Comparison of ENCODE assay signal across 8 mouse cellular contexts in genomic region chr4:57783391-57783770, GRCm38 (mm10).
DNase-seq lines count a peak whose midpoint lies in the region; ATAC-seq and TF ChIP-seq lines count a peak whose summit lies in the region.

No protein-coding gene starts in this region.

- no peaks in the 10 kb centered on the region for H3K9me3 ChIP-seq in heart, embryonic 12.5 days (replicated peaks)
- H3K9me3 ChIP-seq in hindbrain, postnatal 0 days (ENCODE audit: low read length) = no peaks in the 10 kb centered on the region
- H3K9me3 ChIP-seq in neural tube, embryonic 12.5 days = no peaks in the 10 kb centered on the region

- DNase-seq in heart, postnatal 14 days = no peak
- peak; percentile 21 for DNase-seq in brain, adult 2 months (ENCODE audit: low read depth, low spot score)
- peak; percentile 33 for DNase-seq in hindbrain, postnatal 0 days (ENCODE audit: low spot score)
- DNase-seq in urinary bladder, postnatal 14 days (ENCODE audit: low spot score) = no peak
- no peak for DNase-seq in cerebellum, adult 11-12 months
- no peak for DNase-seq in ovary, adult 18-20 months (ENCODE audit: low spot score)

- H3K27ac ChIP-seq in heart, embryonic 12.5 days (ENCODE audit: poor library complexity, severe bottlenecking) = no peak overlapping the region
- no peak overlapping the region for H3K27ac ChIP-seq in hindbrain, postnatal 0 days
- no peak overlapping the region for H3K27ac ChIP-seq in neural tube, embryonic 12.5 days

- H3K4me2 ChIP-seq in heart, embryonic 12.5 days = peak overlapping the region; percentile 81
- peak overlapping the region; percentile 88 for H3K4me2 ChIP-seq in hindbrain, postnatal 0 days (ENCODE audit: low read depth, low read length)
- peak overlapping the region; percentile 61 for H3K4me2 ChIP-seq in neural tube, embryonic 12.5 days (replicated peaks)

- TF ChIP-seq CTCF in hindbrain, postnatal 0 days (IDR thresholded peaks at IDR 0.05; ENCODE audit: low read depth) = no peak

- intact Hi-C loops in heart, postnatal 14 days (cut with DNase I) = loop anchor here (2.0 to 5.0 kb wide), 3 partner anchors 63 to 111 kb away; no protein-coding TSS in a partner anchor

- 0 out of 2 replicates have a peak, but pooled peaks cover 4% of the 10 kb centered on the region for H3K36me3 ChIP-seq in heart, embryonic 12.5 days
- no peaks in the 10 kb centered on the region for H3K36me3 ChIP-seq in hindbrain, postnatal 0 days (ENCODE audit: insufficient read depth, low read length)
- H3K36me3 ChIP-seq in neural tube, embryonic 12.5 days = no peaks in the 10 kb centered on the region

- H3K27me3 ChIP-seq in heart, embryonic 12.5 days (replicated peaks) = no peaks in the 10 kb centered on the region
- no peaks in the 10 kb centered on the region for H3K27me3 ChIP-seq in hindbrain, postnatal 0 days (ENCODE audit: insufficient read depth, low read length)
- no peaks in the 10 kb centered on the region for H3K27me3 ChIP-seq in neural tube, embryonic 12.5 days (replicated peaks)

- WGBS in heart, embryonic 12.5 days = 40% methylated on average over 9 of the region's 9 CpGs
- 27% methylated on average over 9 of the region's 9 CpGs for WGBS in hindbrain, postnatal 0 days
- WGBS in neural tube, embryonic 12.5 days = 26% methylated on average over 9 of the region's 9 CpGs

- 0 out of 2 replicates have a peak overlapping the region, but pooled peaks have one; percentile 75 for H3K9ac ChIP-seq in heart, embryonic 12.5 days
- H3K9ac ChIP-seq in hindbrain, postnatal 0 days (replicated peaks; ENCODE audit: low read length) = peak overlapping the region; percentile 36; the same call in 1 of the 2 replicates
- no peak overlapping the region for H3K9ac ChIP-seq in neural tube, embryonic 12.5 days

- H3K4me3 ChIP-seq in heart, embryonic 12.5 days = peak overlapping the region; percentile 54
- H3K4me3 ChIP-seq in hindbrain, postnatal 0 days (ENCODE audit: low read length) = peak overlapping the region; percentile 44
- peak overlapping the region; percentile 46 for H3K4me3 ChIP-seq in neural tube, embryonic 12.5 days

- peaks cover 38% of the 10 kb centered on the region for H3K4me1 ChIP-seq in heart, embryonic 12.5 days (replicated peaks)
- peaks cover 15% of the 10 kb centered on the region; the same call in 1 of the 2 replicates for H3K4me1 ChIP-seq in hindbrain, postnatal 0 days (ENCODE audit: insufficient read depth, low read length)
- H3K4me1 ChIP-seq in neural tube, embryonic 12.5 days = peaks cover 16% of the 10 kb centered on the region

- ATAC-seq in heart, embryonic 12.5 days (ENCODE audit: insufficient number of reproducible peaks, low FRiP score) = no peak
- no peak for ATAC-seq in hindbrain, postnatal 0 days
- peak; percentile 51; the same call in 1 of the 2 replicates for ATAC-seq in neural tube, embryonic 12.5 days (ENCODE audit: low FRiP score, low read depth)

Comparison
In these comparisons a context has a peak if more than half of its experiments do, and no peak if none do; other contexts are left out.
1. DNase-seq: peak in brain, adult 2 months (single experiment) and hindbrain, postnatal 0 days (single experiment); none in heart, postnatal 14 days (0 of 2), urinary bladder, postnatal 14 days (single experiment), cerebellum, adult 11-12 months (single experiment) and ovary, adult 18-20 months (single experiment).
2. Peak in every context shown above with its lines, with median percentiles within 50 percentile points of each other: H3K4me2 ChIP-seq and H3K4me3 ChIP-seq.